ENCODE assay signal across 18 mouse cellular contexts in genomic region chr5:68572816-68573215, GRCm38 (mm10).
A peak's percentile ranks its signal among the peaks of the same experiment; 100 is the strongest.
DNase-seq lines count a peak whose midpoint lies in the region; ATAC-seq lines count a peak whose summit lies in the region.
"Had no signal": no experiment of that assay in that cellular context is flagged by ENCODE, and none has a peak within 500 bp of the region (broad histone marks: within the 10 kb centered on the region; RNA-seq: fewer than 3 reads in every experiment).

No protein-coding gene starts in this region.

- intact Hi-C loops in gastrocnemius, postnatal 14 days (cut with DNase I; ENCODE audit: low total_unique reads), result no loop called here

- H3K4me2 ChIP-seq in intestine, embryonic 15.5 days (replicated peaks), result no peak overlapping the region
- no peak overlapping the region for H3K4me2 ChIP-seq in intestine, embryonic 16.5 days (ENCODE audit: low read depth, low read length)
- H3K4me2 ChIP-seq in kidney, embryonic 16.5 days (replicated peaks; ENCODE audit: low read depth, low read length), result no peak overlapping the region
- no peak overlapping the region for H3K4me2 ChIP-seq in heart, embryonic 11.5 days
- H3K4me2 ChIP-seq: forebrain, embryonic 13.5 days; hindbrain, embryonic 12.5 days had no signal

- H3K4me3 ChIP-seq in intestine, embryonic 15.5 days (replicated peaks), result no peak overlapping the region
- no peak overlapping the region for H3K4me3 ChIP-seq in intestine, embryonic 16.5 days (ENCODE audit: low read length)
- H3K4me3 ChIP-seq in kidney, embryonic 16.5 days (ENCODE audit: low read length), result no peak overlapping the region
- no peak overlapping the region for H3K4me3 ChIP-seq in heart, embryonic 11.5 days (ENCODE audit: low read depth, low read length)
- H3K4me3 ChIP-seq: embryonic facial prominence, embryonic 10.5 days; forebrain, embryonic 13.5 days; gastrocnemius, adult 2 months; hindbrain, embryonic 12.5 days had no signal

- no peak overlapping the region for H3K9ac ChIP-seq in intestine, embryonic 15.5 days
- no peak overlapping the region for H3K9ac ChIP-seq in intestine, embryonic 16.5 days (ENCODE audit: low read depth, low read length)
- no peak overlapping the region for H3K9ac ChIP-seq in kidney, embryonic 16.5 days (replicated peaks; ENCODE audit: low read length)
- no peak overlapping the region for H3K9ac ChIP-seq in heart, embryonic 11.5 days (ENCODE audit: low read depth, low read length)
- H3K9ac ChIP-seq: forebrain, embryonic 13.5 days; hindbrain, embryonic 12.5 days had no signal

- ATAC-seq in intestine, embryonic 15.5 days, result peak; percentile 74
- peak; percentile 76 for ATAC-seq in intestine, embryonic 16.5 days
- ATAC-seq in kidney, embryonic 16.5 days (ENCODE audit: low FRiP score, low TSS enrichment), result peak; percentile 82
- ATAC-seq in heart, embryonic 11.5 days (replicated peaks; ENCODE audit: insufficient number of reproducible peaks, low FRiP score, low TSS enrichment), result no peak
- ATAC-seq: forebrain, embryonic 13.5 days; hindbrain, embryonic 16.5 days had no signal

- H3K27me3 ChIP-seq in intestine, embryonic 15.5 days (replicated peaks), result no peaks in the 10 kb centered on the region
- H3K27me3 ChIP-seq in intestine, embryonic 16.5 days (replicated peaks; ENCODE audit: control insufficient read depth, insufficient read depth, low read length), result no peaks in the 10 kb centered on the region
- H3K27me3 ChIP-seq in kidney, embryonic 16.5 days (ENCODE audit: insufficient read depth, low read length), result no peaks in the 10 kb centered on the region
- H3K27me3 ChIP-seq in heart, embryonic 11.5 days (ENCODE audit: control insufficient read depth, insufficient read depth, low read length), result no peaks in the 10 kb centered on the region
- H3K27me3 ChIP-seq: forebrain, embryonic 13.5 days; hindbrain, embryonic 12.5 days had no signal

- no peaks in the 10 kb centered on the region for H3K36me3 ChIP-seq in intestine, embryonic 15.5 days
- no peaks in the 10 kb centered on the region for H3K36me3 ChIP-seq in intestine, embryonic 16.5 days (ENCODE audit: control insufficient read depth, insufficient read depth, low read length)
- no peaks in the 10 kb centered on the region for H3K36me3 ChIP-seq in kidney, embryonic 16.5 days (ENCODE audit: insufficient read depth, low read length)
- H3K36me3 ChIP-seq in heart, embryonic 11.5 days (ENCODE audit: control insufficient read depth, insufficient read depth, low read length), result no peaks in the 10 kb centered on the region
- H3K36me3 ChIP-seq: embryonic facial prominence, embryonic 10.5 days; hindbrain, embryonic 12.5 days had no signal

- peak; percentile 4 to 29 for DNase-seq in kidney, postnatal 36 days
- no peak for DNase-seq in gastrocnemius, postnatal 14 days
- DNase-seq: adrenal gland, adult 2 months; adrenal gland, postnatal 25 days; cerebellum, adult 18-20 months; cerebellum, adult 9-11 months; cerebellum, postnatal 36 days; gastrocnemius, adult 2 months; heart, postnatal 10 days; heart, postnatal 4 days had no signal

- no peak overlapping the region for H3K27ac ChIP-seq in intestine, embryonic 15.5 days
- H3K27ac ChIP-seq in intestine, embryonic 16.5 days (ENCODE audit: low read length), result no peak overlapping the region
- H3K27ac ChIP-seq in kidney, embryonic 16.5 days (ENCODE audit: low read length), result no peak overlapping the region
- H3K27ac ChIP-seq in heart, embryonic 11.5 days (ENCODE audit: low read depth, low read length), result no peak overlapping the region
- H3K27ac ChIP-seq: embryonic facial prominence, embryonic 10.5 days; forebrain, embryonic 13.5 days; gastrocnemius, adult 2 months; hindbrain, embryonic 12.5 days had no signal

- no peaks in the 10 kb centered on the region for H3K4me1 ChIP-seq in intestine, embryonic 15.5 days (replicated peaks)
- no peaks in the 10 kb centered on the region for H3K4me1 ChIP-seq in intestine, embryonic 16.5 days (ENCODE audit: control insufficient read depth, insufficient read depth, low read length)
- H3K4me1 ChIP-seq in kidney, embryonic 16.5 days (ENCODE audit: insufficient read depth, low read length), result 0 out of 2 replicates have a peak, but pooled peaks cover 3% of the 10 kb centered on the region
- H3K4me1 ChIP-seq in heart, embryonic 11.5 days (ENCODE audit: control insufficient read depth, insufficient read depth, low read length), result no peaks in the 10 kb centered on the region
- H3K4me1 ChIP-seq: embryonic facial prominence, embryonic 10.5 days; forebrain, embryonic 13.5 days; hindbrain, embryonic 12.5 days had no signal

- no peaks in the 10 kb centered on the region for H3K9me3 ChIP-seq in intestine, embryonic 15.5 days
- no peaks in the 10 kb centered on the region for H3K9me3 ChIP-seq in intestine, embryonic 16.5 days (ENCODE audit: control insufficient read depth, low read length)
- H3K9me3 ChIP-seq in kidney, embryonic 16.5 days (ENCODE audit: low read length), result no peaks in the 10 kb centered on the region
- no peaks in the 10 kb centered on the region for H3K9me3 ChIP-seq in heart, embryonic 11.5 days (replicated peaks; ENCODE audit: control insufficient read depth, low read length)
- H3K9me3 ChIP-seq: embryonic facial prominence, embryonic 10.5 days; forebrain, embryonic 13.5 days; hindbrain, embryonic 12.5 days had no signal

- WGBS in intestine, embryonic 15.5 days, result 72% methylated on average over 5 of the region's 5 CpGs
- WGBS in intestine, embryonic 16.5 days, result 67% methylated on average over 5 of the region's 5 CpGs
- WGBS in kidney, embryonic 16.5 days, result 67% methylated on average over 5 of the region's 5 CpGs
- 81% methylated on average over 5 of the region's 5 CpGs for WGBS in heart, embryonic 11.5 days (ENCODE audit: insufficient replicate concordance)
